14 mouse cellular contexts compared by ENCODE assay signal in genomic region chr11:97602223-97602622, GRCm38 (mm10). TPM values are rescaled to one million over a fixed set of nuclear protein-coding genes. Genes with fewer than 3 reads are reported as not detected.
"Had no signal": no experiment of that assay in that cellular context is flagged by ENCODE, and none has a peak within 500 bp of the region (broad histone marks: within the 10 kb centered on the region; RNA-seq: fewer than 3 reads in every experiment).

No protein-coding gene starts in this region.

- DNase-seq: kidney, postnatal 10 days; kidney, postnatal 4 days; liver; liver, embryonic 13.5 days; liver, postnatal 0 days; midbrain, embryonic 14.5 days; retina, postnatal 1 day; right cerebral cortex, postnatal 4 days; spleen, adult 18-20 months; thymus, adult 18-20 months; thymus, postnatal 14 days had no signal

- H3K27ac ChIP-seq: limb, embryonic 12.5 days; liver, embryonic 13.5 days; neural tube, embryonic 13.5 days had no signal

- H3K27me3 ChIP-seq: neural tube, embryonic 13.5 days had no signal

- H3K4me1 ChIP-seq: limb, embryonic 12.5 days; liver, embryonic 13.5 days; neural tube, embryonic 13.5 days had no signal

- H3K4me3 ChIP-seq: limb, embryonic 12.5 days; liver, embryonic 13.5 days; neural tube, embryonic 13.5 days had no signal

- H3K4me2 ChIP-seq: limb, embryonic 12.5 days; liver, embryonic 13.5 days; neural tube, embryonic 13.5 days had no signal

- H3K36me3 ChIP-seq: limb, embryonic 12.5 days; liver, embryonic 13.5 days; neural tube, embryonic 13.5 days had no signal

- ATAC-seq: liver, postnatal 0 days had no signal

- H3K9me3 ChIP-seq: liver, embryonic 13.5 days; neural tube, embryonic 13.5 days had no signal

- H3K9ac ChIP-seq: limb, embryonic 12.5 days; liver, embryonic 13.5 days; liver, postnatal 0 days; neural tube, embryonic 13.5 days had no signal

RNA-seq across cellular contexts. Expression of gene Srcin1, which starts 26.2 kb away (rescaled TPM):
- total RNA-seq: megakaryocyte-erythroid progenitor cell, adult 5-6 weeks had no signal
- polyA plus RNA-seq: liver, embryonic 13.5 days had no signal
